Comparison of ENCODE assay signal across 18 mouse cellular contexts in genomic region chr4:150241708-150242107, GRCm38 (mm10). TPM values are rescaled to one million over a fixed set of nuclear protein-coding genes. Genes with fewer than 3 reads are reported as not detected.
DNase-seq lines count a peak whose midpoint lies in the region; ATAC-seq and TF ChIP-seq lines count a peak whose summit lies in the region.
"Had no signal": no experiment of that assay in that cellular context is flagged by ENCODE, and none has a peak within 500 bp of the region (broad histone marks: within the 10 kb centered on the region; RNA-seq: fewer than 3 reads in every experiment).

No protein-coding gene starts in this region.

- H3K9ac ChIP-seq in kidney, embryonic 14.5 days (ENCODE audit: low read depth, low read length) = peak overlapping the region; percentile 18; the same call in 1 of the 2 replicates
- H3K9ac ChIP-seq in ES-Bruce4 (ENCODE audit: low read depth, poor library complexity, severe bottlenecking) = no peak overlapping the region
- H3K9ac ChIP-seq: embryonic facial prominence, embryonic 15.5 days; hindbrain, embryonic 15.5 days had no signal

- no peak for ATAC-seq in kidney, embryonic 14.5 days (ENCODE audit: low FRiP score, low TSS enrichment)

- 68% methylated on average over 4 of the region's 4 CpGs for WGBS in kidney, embryonic 14.5 days

- TF ChIP-seq CTCF in gastrocnemius, adult 2 months (IDR thresholded peaks at IDR 0.05) = no peak
- no peak for TF ChIP-seq CTCF in ES-Bruce4 (IDR thresholded peaks at IDR 0.05; ENCODE audit: low read depth, low read length)

- H3K4me1 ChIP-seq in kidney, embryonic 14.5 days (ENCODE audit: control insufficient read depth, insufficient read depth, low read length) = peaks cover 19% of the 10 kb centered on the region
- H3K4me1 ChIP-seq in ES-Bruce4 (ENCODE audit: control insufficient read depth, insufficient read depth, low read length) = peaks cover 6% of the 10 kb centered on the region
- H3K4me1 ChIP-seq in brown adipose tissue, adult 24 weeks (ENCODE audit: control insufficient read depth, insufficient read depth, insufficient read length, low read length) = peaks cover 15% of the 10 kb centered on the region

- DNase-seq in gastrocnemius, adult 2 months = no peak
- no peak for DNase-seq in gastrocnemius, postnatal 10 days
- no peak for DNase-seq in kidney, adult 9 months
- DNase-seq in adrenal gland, adult 8-10 months = no peak
- no peak for DNase-seq in layer of hippocampus, postnatal 36 days
- DNase-seq: cerebellum, postnatal 25 days; layer of hippocampus, adult 9-11 months; left cerebral cortex, postnatal 4 days had no signal

- no peak overlapping the region for H3K4me2 ChIP-seq in kidney, embryonic 14.5 days (replicated peaks; ENCODE audit: low read depth, low read length)
- H3K4me2 ChIP-seq: embryonic facial prominence, embryonic 15.5 days; hindbrain, embryonic 15.5 days had no signal

- H3K36me3 ChIP-seq in kidney, embryonic 14.5 days (ENCODE audit: control insufficient read depth, insufficient read depth, low read length) = peaks cover 69% of the 10 kb centered on the region
- H3K36me3 ChIP-seq in ES-Bruce4 (ENCODE audit: control insufficient read depth, insufficient read depth, low read length, poor library complexity, severe bottlenecking) = peaks cover 76% of the 10 kb centered on the region

- H3K4me3 ChIP-seq in gastrocnemius, adult 2 months = peak overlapping the region; percentile 43
- H3K4me3 ChIP-seq in kidney, embryonic 14.5 days (ENCODE audit: low read length) = no peak overlapping the region
- peak overlapping the region; percentile 41 for H3K4me3 ChIP-seq in ES-Bruce4 (ENCODE audit: low read depth, low read length)
- H3K4me3 ChIP-seq in brown adipose tissue, adult 24 weeks (ENCODE audit: insufficient read depth, low read depth, low read length) = 0 out of 2 replicates have a peak overlapping the region, but pooled peaks have one; percentile 3
- H3K4me3 ChIP-seq: embryonic facial prominence, embryonic 15.5 days; hindbrain, embryonic 15.5 days had no signal

- no peak for TF ChIP-seq EP300 in ES-Bruce4 (IDR thresholded peaks at IDR 0.05; ENCODE audit: insufficient read depth, low read depth, low read length)

- no peak for TF ChIP-seq POLR2A in ES-Bruce4 (IDR thresholded peaks at IDR 0.05; ENCODE audit: insufficient read depth, low read length)

- peak overlapping the region; percentile 66 for H3K27ac ChIP-seq in gastrocnemius, adult 2 months
- H3K27ac ChIP-seq in kidney, embryonic 14.5 days (ENCODE audit: low read depth, low read length) = no peak overlapping the region
- no peak overlapping the region for H3K27ac ChIP-seq in ES-Bruce4 (ENCODE audit: insufficient read depth, low read length)
- H3K27ac ChIP-seq in brown adipose tissue, adult 24 weeks (replicated peaks; ENCODE audit: low read depth, low read length) = no peak overlapping the region
- H3K27ac ChIP-seq: embryonic facial prominence, embryonic 15.5 days; hindbrain, embryonic 15.5 days; kidney, postnatal 0 days had no signal

- H3K27me3 ChIP-seq in kidney, embryonic 14.5 days (ENCODE audit: control insufficient read depth, insufficient read depth, low read length) = no peaks in the 10 kb centered on the region
- H3K27me3 ChIP-seq in ES-Bruce4 (ENCODE audit: control insufficient read depth, insufficient read depth, low read length, poor library complexity, severe bottlenecking) = no peaks in the 10 kb centered on the region
- H3K27me3 ChIP-seq: embryonic facial prominence, embryonic 15.5 days; hindbrain, embryonic 15.5 days had no signal

- H3K9me3 ChIP-seq in kidney, embryonic 14.5 days (ENCODE audit: control insufficient read depth, low read length) = no peaks in the 10 kb centered on the region
- H3K9me3 ChIP-seq in ES-Bruce4 (replicated peaks; ENCODE audit: control insufficient read depth, insufficient read depth, low read length, poor library complexity, severe bottlenecking) = no peaks in the 10 kb centered on the region
- H3K9me3 ChIP-seq: embryonic facial prominence, embryonic 15.5 days; hindbrain, embryonic 15.5 days had no signal

- intact Hi-C loops in gastrocnemius, adult 2 months (cut with DNase I) = loop anchor here (2.0 kb wide), 1 partner anchor 23 kb away; no protein-coding TSS in a partner anchor

RNA-seq across cellular contexts. Expression of gene Eno1, which starts 5.2 kb away (rescaled TPM):
- 10 to 100 TPM; 68.1 to 92.0 TPM for total RNA-seq in gastrocnemius, adult 2 months (2021)
- 100 to 1,000 TPM; 469 to 474 TPM for total RNA-seq in gastrocnemius, postnatal 10 days (2021)
- 1,584 and 1,728 TPM in 2 replicates for polyA plus RNA-seq in kidney, embryonic 14.5 days (2014; fragmentation: Nextera tagmentation; extraction: Ambion mirVana)
- polyA plus RNA-seq in ES-Bruce4 (2011; ENCODE audit: insufficient read depth, insufficient read length, low read depth, missing spikeins) = 1,323 and 1,403 TPM in 2 replicates
- polyA plus RNA-seq in brown adipose tissue, adult 24 weeks (2012; ENCODE audit: insufficient read depth, insufficient read length, missing spikeins) = 2,211 and 3,699 TPM in 2 replicates
- total RNA-seq in adrenal gland, adult 8-10 months (2022) = 100 to 1,000 TPM; 203 to 424 (median 307) TPM
- total RNA-seq in layer of hippocampus, postnatal 36 days (2021) = 100 to 1,000 TPM; 415 to 417 TPM

RNA-seq across cellular contexts. Expression of gene Rere, which starts 39.7 kb away (rescaled TPM):
- total RNA-seq in gastrocnemius, adult 2 months (2021) = 10 to 100 TPM; 71.3 to 95.7 TPM
- 10 to 100 TPM; 53.8 to 56.9 TPM for total RNA-seq in gastrocnemius, postnatal 10 days (2021)
- 31.2 and 49.9 TPM in 2 replicates for polyA plus RNA-seq in kidney, embryonic 14.5 days (2014; fragmentation: Nextera tagmentation; extraction: Ambion mirVana)
- polyA plus RNA-seq in ES-Bruce4 (2011; ENCODE audit: insufficient read depth, insufficient read length, low read depth, missing spikeins) = 77.3 and 93.6 TPM in 2 replicates
- 38.7 and 39.8 TPM in 2 replicates for polyA plus RNA-seq in brown adipose tissue, adult 24 weeks (2012; ENCODE audit: insufficient read depth, insufficient read length, missing spikeins)
- total RNA-seq in adrenal gland, adult 8-10 months (2022) = 100 to 1,000 TPM; 108 to 187 (median 139) TPM
- 100 to 1,000 TPM; 114 to 152 TPM for total RNA-seq in layer of hippocampus, postnatal 36 days (2021)

RNA-seq across cellular contexts. Expression of gene Car6, which starts 40.6 kb away (rescaled TPM):
- not detected for total RNA-seq in gastrocnemius, adult 2 months (2021)
- total RNA-seq in gastrocnemius, postnatal 10 days (2021) = not detected
- not detected in 2 replicates for polyA plus RNA-seq in kidney, embryonic 14.5 days (2014; fragmentation: Nextera tagmentation; extraction: Ambion mirVana)
- not detected in 2 replicates for polyA plus RNA-seq in ES-Bruce4 (2011; ENCODE audit: insufficient read depth, insufficient read length, low read depth, missing spikeins)
- polyA plus RNA-seq in brown adipose tissue, adult 24 weeks (2012; ENCODE audit: insufficient read depth, insufficient read length, missing spikeins) = not detected in 2 replicates
- under 1 TPM in 3 of 4 experiments, not detected in 1; 0.30 to 0.70 (median 0.59) TPM for total RNA-seq in adrenal gland, adult 8-10 months (2022)
- total RNA-seq in layer of hippocampus, postnatal 36 days (2021) = under 1 TPM in 1 of 2 experiments, not detected in 1; 0.25 TPM
- total RNA-seq: gastrocnemius, adult 8-10 months; left cerebral cortex, postnatal 4 days had no signal
- polyA plus RNA-seq: hindbrain, embryonic 15.5 days; kidney, postnatal 0 days; lung, embryonic 16.5 days; small intestine, adult 2 months; urinary bladder, adult 2 months had no signal
